Comparison of ENCODE assay signal across 23 mouse cellular contexts in the genomic region with DNA sequence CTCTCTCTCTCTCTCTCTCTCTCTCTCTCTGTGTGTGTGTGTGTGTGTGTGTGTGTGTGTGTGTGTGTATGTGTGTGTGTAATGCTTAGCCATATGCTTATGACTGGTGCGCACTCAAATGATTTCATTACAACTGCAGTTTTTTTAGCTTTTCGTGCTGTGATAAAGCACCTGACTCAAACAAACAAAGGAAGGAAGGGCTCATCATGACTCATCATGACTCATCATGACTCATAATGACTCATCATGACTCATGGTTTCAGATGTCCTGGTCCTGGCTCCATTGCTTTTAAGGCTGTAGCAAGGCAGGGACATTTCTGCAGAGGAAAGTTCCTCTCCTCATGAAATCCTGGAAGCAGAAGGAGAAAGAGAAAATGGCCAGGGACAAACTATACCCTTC.
DNase-seq lines count a peak whose midpoint lies in the region; ATAC-seq and TF ChIP-seq lines count a peak whose summit lies in the region.
"Had no signal": no experiment of that assay in that cellular context is flagged by ENCODE, and none has a peak within 500 bp of the region (broad histone marks: within the 10 kb centered on the region; RNA-seq: fewer than 3 reads in every experiment).

No protein-coding gene starts in this region.

- intact Hi-C loops in heart, postnatal 14 days (cut with DNase I): no loop called here

- H3K9ac ChIP-seq in heart, embryonic 13.5 days: no peak overlapping the region
- no peak overlapping the region for H3K9ac ChIP-seq in hindbrain, embryonic 13.5 days
- H3K9ac ChIP-seq: forebrain, embryonic 12.5 days; hindbrain, embryonic 12.5 days; liver, postnatal 0 days had no signal

- H3ac ChIP-seq in C2C12 (ENCODE audit: control insufficient read depth, insufficient read length, low read depth): no peak overlapping the region

- ATAC-seq in heart, embryonic 13.5 days (ENCODE audit: extremely low read depth, insufficient number of reproducible peaks, low FRiP score, low TSS enrichment): peak; percentile 51; the same call in 1 of the 2 replicates
- ATAC-seq in hindbrain, embryonic 13.5 days (ENCODE audit: low FRiP score): no peak
- ATAC-seq: liver, postnatal 0 days had no signal

- no peak for DNase-seq in heart, postnatal 14 days
- DNase-seq in NIH3T3 (ENCODE audit: low read depth): peak; percentile 14
- peak; percentile 26 for DNase-seq in fibroblast of lung, adult 2 months (ENCODE audit: low read depth)
- no peak for DNase-seq in spleen, postnatal 4 days (ENCODE audit: low spot score in 2 of 2)
- no peak for DNase-seq in hindbrain, embryonic 10.5 days (ENCODE audit: low spot score)
- DNase-seq: adrenal gland, adult 8-10 months; B cell, adult 2 months; cerebellum, adult 11-12 months; gastrocnemius, postnatal 10 days; heart, adult 2 months; kidney, adult 9 months; kidney, postnatal 25 days; liver, postnatal 0 days; lung, postnatal 10 days; thymus, adult 2 months had no signal

- H3K79me2 ChIP-seq in C2C12 (ENCODE audit: control insufficient read depth, insufficient read depth): no peaks in the 10 kb centered on the region

- TF ChIP-seq CTCF in C2C12 (IDR thresholded peaks at IDR 0.05; ENCODE audit: control insufficient read depth, insufficient read depth, insufficient read length): no peak

- H3K4me2 ChIP-seq in heart, embryonic 13.5 days: no peak overlapping the region
- H3K4me2 ChIP-seq in hindbrain, embryonic 13.5 days: no peak overlapping the region
- H3K4me2 ChIP-seq: forebrain, embryonic 12.5 days; hindbrain, embryonic 12.5 days had no signal

- H3K36me3 ChIP-seq in heart, embryonic 13.5 days: no peaks in the 10 kb centered on the region
- no peaks in the 10 kb centered on the region for H3K36me3 ChIP-seq in C2C12 (ENCODE audit: control insufficient read depth, insufficient read depth)
- H3K36me3 ChIP-seq in hindbrain, embryonic 13.5 days: no peaks in the 10 kb centered on the region
- H3K36me3 ChIP-seq in hindbrain, embryonic 10.5 days: no peaks in the 10 kb centered on the region
- H3K36me3 ChIP-seq: embryonic facial prominence, embryonic 10.5 days; forebrain, embryonic 12.5 days; hindbrain, embryonic 12.5 days; limb, embryonic 10.5 days had no signal

- H3K27ac ChIP-seq in heart, embryonic 13.5 days (replicated peaks): no peak overlapping the region
- no peak overlapping the region for H3K27ac ChIP-seq in hindbrain, embryonic 13.5 days
- H3K27ac ChIP-seq in hindbrain, embryonic 10.5 days: no peak overlapping the region
- H3K27ac ChIP-seq: embryonic facial prominence, embryonic 10.5 days; forebrain, embryonic 12.5 days; heart, adult 2 months; hindbrain, embryonic 12.5 days; left cerebral cortex, adult 2 months; limb, embryonic 10.5 days had no signal

- no peaks in the 10 kb centered on the region for H3K9me3 ChIP-seq in heart, embryonic 13.5 days
- H3K9me3 ChIP-seq in hindbrain, embryonic 13.5 days: no peaks in the 10 kb centered on the region
- H3K9me3 ChIP-seq in hindbrain, embryonic 10.5 days: no peaks in the 10 kb centered on the region
- H3K9me3 ChIP-seq: embryonic facial prominence, embryonic 10.5 days; forebrain, embryonic 12.5 days; hindbrain, embryonic 12.5 days; limb, embryonic 10.5 days had no signal

- H3K27me3 ChIP-seq in heart, embryonic 13.5 days (replicated peaks): peaks cover 5% of the 10 kb centered on the region
- H3K27me3 ChIP-seq in C2C12 (ENCODE audit: control insufficient read depth, insufficient read depth, insufficient read length): no peaks in the 10 kb centered on the region
- H3K27me3 ChIP-seq in hindbrain, embryonic 13.5 days: no peaks in the 10 kb centered on the region
- H3K27me3 ChIP-seq in hindbrain, embryonic 10.5 days (ENCODE audit: insufficient read depth, poor library complexity, severe bottlenecking): no peaks in the 10 kb centered on the region
- H3K27me3 ChIP-seq: forebrain, embryonic 12.5 days; hindbrain, embryonic 12.5 days had no signal

- H3K4me3 ChIP-seq in heart, embryonic 13.5 days: no peak overlapping the region
- no peak overlapping the region for H3K4me3 ChIP-seq in C2C12 (ENCODE audit: insufficient read depth, poor library complexity, severe bottlenecking)
- H3K4me3 ChIP-seq in hindbrain, embryonic 13.5 days: no peak overlapping the region
- no peak overlapping the region for H3K4me3 ChIP-seq in hindbrain, embryonic 10.5 days
- H3K4me3 ChIP-seq: embryonic facial prominence, embryonic 10.5 days; forebrain, embryonic 12.5 days; heart, adult 2 months; hindbrain, embryonic 12.5 days; left cerebral cortex, adult 2 months; limb, embryonic 10.5 days had no signal

- H3K79me3 ChIP-seq in C2C12 (ENCODE audit: low read depth): no peaks in the 10 kb centered on the region

- 75% methylated on average over 2 of the region's 2 CpGs for WGBS in heart, embryonic 13.5 days
- 88% methylated on average over 2 of the region's 2 CpGs for WGBS in hindbrain, embryonic 13.5 days
- WGBS in hindbrain, embryonic 10.5 days: 91% methylated on average over 2 of the region's 2 CpGs

- no peaks in the 10 kb centered on the region for H3K4me1 ChIP-seq in heart, embryonic 13.5 days
- H3K4me1 ChIP-seq in hindbrain, embryonic 13.5 days (replicated peaks): no peaks in the 10 kb centered on the region
- no peaks in the 10 kb centered on the region for H3K4me1 ChIP-seq in hindbrain, embryonic 10.5 days (replicated peaks)
- H3K4me1 ChIP-seq: embryonic facial prominence, embryonic 10.5 days; forebrain, embryonic 12.5 days had no signal

TF ChIP-seq in C2C12, 6 proteins besides CTCF, POLR2A, EP300 and RAD21:
- TF ChIP-seq FOSL1 (IDR thresholded peaks at IDR 0.05; ENCODE audit: insufficient read depth, low read length, poor library complexity, severe bottlenecking) (peak; percentile 90), USF1 (IDR thresholded peaks at IDR 0.05; ENCODE audit: low read depth) (no peak)

Comparison
In these comparisons a context has a peak if more than half of its experiments do, and no peak if none do; other contexts are left out.
1. DNase-seq: peak in NIH3T3 (single experiment) and fibroblast of lung, adult 2 months (single experiment); none in heart, postnatal 14 days (0 of 2), spleen, postnatal 4 days (0 of 2) and hindbrain, embryonic 10.5 days (single experiment).